ENCODE assay signal across 24 mouse cellular contexts in the genomic region with DNA sequence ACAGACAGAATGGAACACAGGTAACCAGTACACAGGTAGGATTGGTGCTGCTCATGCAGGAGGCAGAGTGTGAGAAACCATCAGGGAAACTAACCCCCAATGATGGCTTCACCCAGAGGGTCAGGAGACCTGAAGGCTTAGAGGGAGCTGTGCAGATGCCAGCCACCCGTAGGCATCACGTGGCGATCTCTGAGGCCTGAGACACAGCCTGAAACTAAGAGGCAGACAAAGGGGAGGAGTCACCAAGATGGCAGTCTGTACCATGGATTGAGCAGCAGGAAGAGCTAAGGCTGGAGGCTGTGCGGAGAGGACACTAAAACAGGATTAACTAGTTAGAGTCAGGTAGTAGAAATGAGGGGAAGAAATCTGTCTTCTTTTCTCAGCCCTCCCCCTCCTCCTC. TPM values are rescaled to one million over a fixed set of nuclear protein-coding genes. Genes with fewer than 3 reads are reported as not detected.
A peak's percentile ranks its signal among the peaks of the same experiment; 100 is the strongest.
DNase-seq lines count a peak whose midpoint lies in the region; ATAC-seq and TF ChIP-seq lines count a peak whose summit lies in the region.
"Had no signal": no experiment of that assay in that cellular context is flagged by ENCODE, and none has a peak within 500 bp of the region (broad histone marks: within the 10 kb centered on the region; RNA-seq: fewer than 3 reads in every experiment).

No protein-coding gene starts in this region.

- no peak overlapping the region for H3K27ac ChIP-seq in liver, postnatal 0 days (ENCODE audit: low read depth)
- H3K27ac ChIP-seq in liver, embryonic 15.5 days (replicated peaks) = peak overlapping the region; percentile 92
- H3K27ac ChIP-seq: forebrain, embryonic 15.5 days; lung, embryonic 15.5 days had no signal

- TF ChIP-seq CTCF in liver, postnatal 0 days (IDR thresholded peaks at IDR 0.05; ENCODE audit: low read depth) = no peak
- no peak for TF ChIP-seq CTCF in E14TG2a.4 (conservative IDR thresholded peaks at IDR 0.05; ENCODE audit: low read length)

- TF ChIP-seq EP300 in liver, postnatal 0 days (IDR thresholded peaks at IDR 0.05; ENCODE audit: low read depth) = no peak

- no peak overlapping the region for H3K4me3 ChIP-seq in liver, postnatal 0 days (ENCODE audit: low read depth, low read length)
- 0 out of 2 replicates have a peak overlapping the region, but pooled peaks have one; percentile 3 for H3K4me3 ChIP-seq in E14TG2a.4 (replicated peaks; ENCODE audit: low read length)
- H3K4me3 ChIP-seq in liver, embryonic 15.5 days (replicated peaks) = no peak overlapping the region
- H3K4me3 ChIP-seq: forebrain, embryonic 15.5 days; lung, embryonic 15.5 days had no signal

- peak; percentile 49 for DNase-seq in liver
- DNase-seq in liver, postnatal 0 days = no peak
- no peak for DNase-seq in frontal cortex, postnatal 10 days (ENCODE audit: low spot score in 2 of 2)
- DNase-seq in cerebellum, adult 9-11 months = no peak
- DNase-seq: cerebellum, postnatal 10 days; heart, postnatal 4 days; kidney, adult 18-20 months; kidney, postnatal 10 days; right cerebral cortex, postnatal 14 days had no signal

- no peak overlapping the region; the same call in 1 of the 2 replicates for H3K4me2 ChIP-seq in liver, postnatal 0 days (ENCODE audit: low read depth, low read length)
- no peak overlapping the region for H3K4me2 ChIP-seq in liver, embryonic 15.5 days

- H3K27me3 ChIP-seq in liver, postnatal 0 days (ENCODE audit: insufficient read depth, low read length) = no peaks in the 10 kb centered on the region
- H3K27me3 ChIP-seq in E14TG2a.4 (ENCODE audit: insufficient read depth, low read length) = 0 out of 2 replicates have a peak, but pooled peaks cover 3% of the 10 kb centered on the region
- H3K27me3 ChIP-seq in liver, embryonic 15.5 days = no peaks in the 10 kb centered on the region
- H3K27me3 ChIP-seq: forebrain, embryonic 15.5 days; lung, embryonic 15.5 days had no signal

- 58% methylated on average over 4 of the region's 4 CpGs for WGBS in liver, postnatal 0 days (ENCODE audit: insufficient replicate concordance)
- WGBS in liver, embryonic 15.5 days (ENCODE audit: insufficient replicate concordance) = 56% methylated on average over 4 of the region's 4 CpGs

- no peak for ATAC-seq in liver, postnatal 0 days
- ATAC-seq in erythroblast, adult 5-6 weeks (replicated peaks; ENCODE audit: low FRiP score, poor library complexity, severe bottlenecking) = 0 out of 2 replicates have a peak, but pooled peaks have one; percentile 24
- no peak for ATAC-seq in liver, embryonic 15.5 days (ENCODE audit: insufficient read depth)
- no peak for ATAC-seq in megakaryocyte, adult 5-6 weeks (ENCODE audit: poor library complexity, severe bottlenecking)
- ATAC-seq: forebrain, embryonic 15.5 days had no signal

- H3K4me1 ChIP-seq in liver, postnatal 0 days (ENCODE audit: insufficient read depth) = peaks cover 30% of the 10 kb centered on the region
- peaks cover 58% of the 10 kb centered on the region for H3K4me1 ChIP-seq in E14TG2a.4 (replicated peaks; ENCODE audit: low read depth, low read length)
- peaks cover 66% of the 10 kb centered on the region for H3K4me1 ChIP-seq in liver, embryonic 15.5 days (replicated peaks)

- H3K9ac ChIP-seq in liver, postnatal 0 days (replicated peaks) = no peak overlapping the region
- H3K9ac ChIP-seq in liver, embryonic 15.5 days = no peak overlapping the region
- H3K9ac ChIP-seq: forebrain, embryonic 15.5 days; lung, embryonic 15.5 days had no signal

- no peaks in the 10 kb centered on the region for H3K36me3 ChIP-seq in liver, postnatal 0 days (replicated peaks; ENCODE audit: insufficient read depth, low read length)
- H3K36me3 ChIP-seq in E14TG2a.4 (ENCODE audit: insufficient read depth, low read length) = no peaks in the 10 kb centered on the region
- no peaks in the 10 kb centered on the region for H3K36me3 ChIP-seq in liver, embryonic 15.5 days (replicated peaks)
- H3K36me3 ChIP-seq: forebrain, embryonic 15.5 days; lung, embryonic 15.5 days had no signal

- no peaks in the 10 kb centered on the region for H3K9me3 ChIP-seq in liver, postnatal 0 days (ENCODE audit: low read length)
- no peaks in the 10 kb centered on the region for H3K9me3 ChIP-seq in E14TG2a.4 (ENCODE audit: low read length)
- no peaks in the 10 kb centered on the region for H3K9me3 ChIP-seq in liver, embryonic 15.5 days (replicated peaks)
- H3K9me3 ChIP-seq: forebrain, embryonic 15.5 days; lung, embryonic 15.5 days had no signal

RNA-seq across cellular contexts. Expression of gene Gm10842, which starts 4.0 kb away (rescaled TPM):
- not detected in 2 replicates for polyA plus RNA-seq in liver, postnatal 0 days (2015; fragmentation: Nextera tagmentation; extraction: Ambion mirVana)
- not detected in 2 replicates for total RNA-seq in erythroblast, adult 5-6 weeks (2015; ENCODE audit: low replicate concordance)
- not detected in 2 replicates for total RNA-seq in erythroblast, adult 5-6 weeks (2017; ENCODE audit: low replicate concordance)
- polyA plus RNA-seq in liver, embryonic 15.5 days (2015; fragmentation: Nextera tagmentation; extraction: Ambion mirVana) = not detected in 2 replicates
- total RNA-seq in megakaryocyte, adult 5-6 weeks (2015) = not detected in 2 replicates
- not detected in 2 replicates for total RNA-seq in megakaryocyte, adult 5-6 weeks (2017)
- total RNA-seq: gastrocnemius, adult 18-20 months; heart, postnatal 4 days; layer of hippocampus, adult 8-10 months; left cerebral cortex, adult 8-10 months had no signal
- polyA plus RNA-seq: forebrain, embryonic 15.5 days; gonadal fat pad, adult 2 months; heart, embryonic 14.5 days; hindbrain, embryonic 16.5 days; limb, embryonic 11.5 days; lung, embryonic 15.5 days; midbrain, embryonic 14.5 days; stomach, embryonic 16.5 days had no signal

RNA-seq across cellular contexts. Expression of gene Mettl2, which starts 24.5 kb away (rescaled TPM):
- polyA plus RNA-seq in liver, postnatal 0 days (2015; fragmentation: Nextera tagmentation; extraction: Ambion mirVana) = 7.7 and 9.3 TPM in 2 replicates
- total RNA-seq in erythroblast, adult 5-6 weeks (2015; ENCODE audit: low replicate concordance) = 6.3 and 6.5 TPM in 2 replicates
- total RNA-seq in erythroblast, adult 5-6 weeks (2017; ENCODE audit: low replicate concordance) = 4.7 and 5.3 TPM in 2 replicates
- polyA plus RNA-seq in liver, embryonic 15.5 days (2015; fragmentation: Nextera tagmentation; extraction: Ambion mirVana) = 15.1 and 15.6 TPM in 2 replicates
- 6.7 and 10.0 TPM in 2 replicates for total RNA-seq in megakaryocyte, adult 5-6 weeks (2015)
- total RNA-seq in megakaryocyte, adult 5-6 weeks (2017) = 12.1 and 13.3 TPM in 2 replicates

RNA-seq across cellular contexts. Expression of gene Tlk2, which starts 27.9 kb away (rescaled TPM):
- polyA plus RNA-seq in liver, postnatal 0 days (2015; fragmentation: Nextera tagmentation; extraction: Ambion mirVana) = 5.3 and 6.4 TPM in 2 replicates
- 27.2 and 36.3 TPM in 2 replicates for total RNA-seq in erythroblast, adult 5-6 weeks (2015; ENCODE audit: low replicate concordance)
- total RNA-seq in erythroblast, adult 5-6 weeks (2017; ENCODE audit: low replicate concordance) = 67.6 and 70.0 TPM in 2 replicates
- polyA plus RNA-seq in liver, embryonic 15.5 days (2015; fragmentation: Nextera tagmentation; extraction: Ambion mirVana) = 7.0 and 7.3 TPM in 2 replicates
- 40.4 and 49.0 TPM in 2 replicates for total RNA-seq in megakaryocyte, adult 5-6 weeks (2015)
- total RNA-seq in megakaryocyte, adult 5-6 weeks (2017) = 54.7 and 80.7 TPM in 2 replicates
